Mouse (Mus musculus): ENCODE measurements around the gene Tab1. TPM values are rescaled to one million over a fixed set of nuclear protein-coding genes. Genes with fewer than 3 reads are reported as not detected.
A peak's percentile ranks its signal among the peaks of the same experiment; 100 is the strongest.

Tab1 gene
- polyA plus RNA-seq, 1 experiment from 2014 or later = 29.9 TPM

GRCm38 (mm10) chr15:80160223-80160622 lies 27.3 kb downstream of the Tab1 start:
- Histone ChIP-seq H3K9ac (ENCODE audit: low read length) (no peak overlapping the region), H3K4me2 (ENCODE audit: low read depth, low read length) (no peak overlapping the region), H3K27ac (ENCODE audit: low read length) (peak overlapping the region; percentile 41), H3K4me1 (ENCODE audit: control insufficient read depth, insufficient read depth, low read length) (peaks cover 7% of the 10 kb centered on the region; the same call in 1 of the 2 replicates), H3K4me3 (ENCODE audit: low read length) (no peak overlapping the region), H3K9me3 (replicated peaks; ENCODE audit: control insufficient read depth, low read length) (no peaks in the 10 kb centered on the region), H3K36me3 (ENCODE audit: control insufficient read depth, insufficient read depth) (peaks cover 52% of the 10 kb centered on the region), H3K27me3 (ENCODE audit: control insufficient read depth, insufficient read depth, low read length) (no peaks in the 10 kb centered on the region)
- WGBS = 89% methylated on average over 13 of the region's 13 CpGs
- ATAC-seq (replicated peaks; ENCODE audit: extremely low read depth, insufficient read depth, low FRiP score) = no peak

GRCm38 (mm10) chr15:80160726-80161125 lies 27.8 kb downstream of the Tab1 start:
- WGBS = 89% methylated on average over 4 of the region's 4 CpGs
- H3K9me3 ChIP-seq (replicated peaks; ENCODE audit: control insufficient read depth, low read length) = no peaks in the 10 kb centered on the region
- no peak for ATAC-seq (replicated peaks; ENCODE audit: extremely low read depth, insufficient read depth, low FRiP score)
- H3K4me1 ChIP-seq (ENCODE audit: control insufficient read depth, insufficient read depth, low read length) = peaks cover 7% of the 10 kb centered on the region; the same call in 1 of the 2 replicates
- no peak overlapping the region for H3K4me3 ChIP-seq (ENCODE audit: low read length)
- no peak overlapping the region for H3K9ac ChIP-seq (ENCODE audit: low read length)
- H3K4me2 ChIP-seq (ENCODE audit: low read depth, low read length) = no peak overlapping the region
- no peak overlapping the region for H3K27ac ChIP-seq (ENCODE audit: low read length)
- H3K27me3 ChIP-seq (ENCODE audit: control insufficient read depth, insufficient read depth, low read length) = no peaks in the 10 kb centered on the region
- H3K36me3 ChIP-seq (ENCODE audit: control insufficient read depth, insufficient read depth) = peaks cover 49% of the 10 kb centered on the region

GRCm38 (mm10) chr15:80161199-80161598 lies 28.3 kb downstream of the Tab1 start:
- no peak for ATAC-seq (replicated peaks; ENCODE audit: extremely low read depth, insufficient read depth, low FRiP score)
- 86% methylated on average over 3 of the region's 3 CpGs for WGBS
- no peaks in the 10 kb centered on the region for H3K9me3 ChIP-seq (replicated peaks; ENCODE audit: control insufficient read depth, low read length)
- H3K27ac ChIP-seq (ENCODE audit: low read length) = no peak overlapping the region
- no peak overlapping the region for H3K9ac ChIP-seq (ENCODE audit: low read length)
- peaks cover 49% of the 10 kb centered on the region for H3K36me3 ChIP-seq (ENCODE audit: control insufficient read depth, insufficient read depth)
- H3K4me3 ChIP-seq (ENCODE audit: low read length) = no peak overlapping the region
- no peaks in the 10 kb centered on the region for H3K27me3 ChIP-seq (ENCODE audit: control insufficient read depth, insufficient read depth, low read length)
- H3K4me1 ChIP-seq (ENCODE audit: control insufficient read depth, insufficient read depth, low read length) = peaks cover 7% of the 10 kb centered on the region; the same call in 1 of the 2 replicates
- H3K4me2 ChIP-seq (ENCODE audit: low read depth, low read length) = no peak overlapping the region

GRCm38 (mm10) chr15:80162401-80162964 lies 29.6 kb downstream of the Tab1 start:
- H3K27me3 ChIP-seq (ENCODE audit: control insufficient read depth, insufficient read depth, low read length) = no peaks in the 10 kb centered on the region
- H3K9me3 ChIP-seq (replicated peaks; ENCODE audit: control insufficient read depth, low read length) = no peaks in the 10 kb centered on the region
- H3K9ac ChIP-seq (ENCODE audit: low read length) = no peak overlapping the region
- no peak for ATAC-seq (replicated peaks; ENCODE audit: extremely low read depth, insufficient read depth, low FRiP score)
- 80% methylated on average over 4 of the region's 4 CpGs for WGBS
- no peak overlapping the region for H3K4me3 ChIP-seq (ENCODE audit: low read length)
- H3K4me1 ChIP-seq (ENCODE audit: control insufficient read depth, insufficient read depth, low read length) = peaks cover 7% of the 10 kb centered on the region; the same call in 1 of the 2 replicates
- peaks cover 44% of the 10 kb centered on the region for H3K36me3 ChIP-seq (ENCODE audit: control insufficient read depth, insufficient read depth)
- H3K27ac ChIP-seq (ENCODE audit: low read length) = no peak overlapping the region
- no peak overlapping the region for H3K4me2 ChIP-seq (ENCODE audit: low read depth, low read length)

GRCm38 (mm10) chr15:80163274-80163673 lies 30.3 kb downstream of the Tab1 start:
- Histone ChIP-seq H3K27ac (ENCODE audit: low read length) (0 out of 2 replicates have a peak overlapping the region, but pooled peaks have one; percentile 7), H3K9ac (ENCODE audit: low read length) (no peak overlapping the region), H3K4me1 (ENCODE audit: control insufficient read depth, insufficient read depth, low read length) (peaks cover 7% of the 10 kb centered on the region; the same call in 1 of the 2 replicates), H3K4me3 (ENCODE audit: low read length) (no peak overlapping the region), H3K4me2 (ENCODE audit: low read depth, low read length) (no peak overlapping the region), H3K9me3 (replicated peaks; ENCODE audit: control insufficient read depth, low read length) (no peaks in the 10 kb centered on the region), H3K36me3 (ENCODE audit: control insufficient read depth, insufficient read depth) (peaks cover 36% of the 10 kb centered on the region), H3K27me3 (ENCODE audit: control insufficient read depth, insufficient read depth, low read length) (no peaks in the 10 kb centered on the region)
- 69% methylated on average over 11 of the region's 11 CpGs for WGBS
- no peak for ATAC-seq (replicated peaks; ENCODE audit: extremely low read depth, insufficient read depth, low FRiP score)

GRCm38 (mm10) chr15:80163716-80164115 lies 30.8 kb downstream of the Tab1 start:
- no peaks in the 10 kb centered on the region for H3K27me3 ChIP-seq (ENCODE audit: control insufficient read depth, insufficient read depth, low read length)
- H3K4me2 ChIP-seq (ENCODE audit: low read depth, low read length) = no peak overlapping the region
- no peak for ATAC-seq (replicated peaks; ENCODE audit: extremely low read depth, insufficient read depth, low FRiP score)
- no peak overlapping the region for H3K4me3 ChIP-seq (ENCODE audit: low read length)
- no peak overlapping the region for H3K9ac ChIP-seq (ENCODE audit: low read length)
- WGBS = 86% methylated on average over 4 of the region's 4 CpGs
- H3K36me3 ChIP-seq (ENCODE audit: control insufficient read depth, insufficient read depth) = peaks cover 31% of the 10 kb centered on the region
- H3K9me3 ChIP-seq (replicated peaks; ENCODE audit: control insufficient read depth, low read length) = no peaks in the 10 kb centered on the region
- H3K27ac ChIP-seq (ENCODE audit: low read length) = 0 out of 2 replicates have a peak overlapping the region, but pooled peaks have one; percentile 7
- H3K4me1 ChIP-seq (ENCODE audit: control insufficient read depth, insufficient read depth, low read length) = peaks cover 6% of the 10 kb centered on the region; the same call in 1 of the 2 replicates

GRCm38 (mm10) chr15:80165396-80165795 lies 32.5 kb downstream of the Tab1 start:
- H3K36me3 ChIP-seq (ENCODE audit: control insufficient read depth, insufficient read depth) = peaks cover 18% of the 10 kb centered on the region
- no peak overlapping the region for H3K4me3 ChIP-seq (ENCODE audit: low read length)
- no peak overlapping the region for H3K9ac ChIP-seq (ENCODE audit: low read length)
- no peak overlapping the region for H3K27ac ChIP-seq (ENCODE audit: low read length)
- 42% methylated on average over 5 of the region's 5 CpGs for WGBS
- peaks cover 4% of the 10 kb centered on the region; the same call in 1 of the 2 replicates for H3K4me1 ChIP-seq (ENCODE audit: control insufficient read depth, insufficient read depth, low read length)
- no peaks in the 10 kb centered on the region for H3K9me3 ChIP-seq (replicated peaks; ENCODE audit: control insufficient read depth, low read length)
- no peak for ATAC-seq (replicated peaks; ENCODE audit: extremely low read depth, insufficient read depth, low FRiP score)
- H3K4me2 ChIP-seq (ENCODE audit: low read depth, low read length) = no peak overlapping the region
- no peaks in the 10 kb centered on the region; the same call in 1 of the 2 replicates for H3K27me3 ChIP-seq (ENCODE audit: control insufficient read depth, insufficient read depth, low read length)

- no peaks in the 10 kb centered on the region for H3K36me3 ChIP-seq (ENCODE audit: control insufficient read depth, insufficient read depth)
- ATAC-seq (replicated peaks; ENCODE audit: extremely low read depth, insufficient read depth, low FRiP score) = no peak
- peaks cover 12% of the 10 kb centered on the region for H3K4me1 ChIP-seq (ENCODE audit: control insufficient read depth, insufficient read depth, low read length)
- H3K27me3 ChIP-seq (ENCODE audit: control insufficient read depth, insufficient read depth, low read length) = peaks cover 12% of the 10 kb centered on the region; the same call in 1 of the 2 replicates
- no peaks in the 10 kb centered on the region for H3K9me3 ChIP-seq (replicated peaks; ENCODE audit: control insufficient read depth, low read length)
- no peak overlapping the region for H3K9ac ChIP-seq (ENCODE audit: low read length)
- no peak overlapping the region for H3K4me2 ChIP-seq (ENCODE audit: low read depth, low read length)
- H3K27ac ChIP-seq (ENCODE audit: low read length) = no peak overlapping the region
- WGBS = 96% methylated on average over 1 of the region's 1 CpGs
- H3K4me3 ChIP-seq (ENCODE audit: low read length) = no peak overlapping the region
Observed at GRCm38 (mm10) chr15:80169484-80169883, 36.6 kb downstream of the Tab1 start.

GRCm38 (mm10) chr15:80170357-80170756 lies 37.4 kb downstream of the Tab1 start:
- Histone ChIP-seq H3K36me3 (ENCODE audit: control insufficient read depth, insufficient read depth) (no peaks in the 10 kb centered on the region), H3K4me2 (ENCODE audit: low read depth, low read length) (no peak overlapping the region), H3K9ac (ENCODE audit: low read length) (no peak overlapping the region), H3K27ac (ENCODE audit: low read length) (no peak overlapping the region), H3K4me3 (ENCODE audit: low read length) (no peak overlapping the region), H3K27me3 (ENCODE audit: control insufficient read depth, insufficient read depth, low read length) (peaks cover 18% of the 10 kb centered on the region), H3K4me1 (ENCODE audit: control insufficient read depth, insufficient read depth, low read length) (peaks cover 14% of the 10 kb centered on the region), H3K9me3 (replicated peaks; ENCODE audit: control insufficient read depth, low read length) (no peaks in the 10 kb centered on the region)
- ATAC-seq (replicated peaks; ENCODE audit: extremely low read depth, insufficient read depth, low FRiP score) = no peak
- WGBS = 29% methylated on average over 4 of the region's 4 CpGs

Data from heart, embryonic 16.5 days (tissue).